Mouse (Mus musculus) heart, adult 8-10 months (tissue): ENCODE results near the gene Ptms. TPM values are rescaled to one million over a fixed set of nuclear protein-coding genes. Genes with fewer than 3 reads are reported as not detected.

Experiments
- total RNA-seq, 4 experiments: library from RNA; stranded (reverse); gene quantifications; 2 replicates each; pipeline ENCODE4 v1.2.4; 2022

Ptms gene
- total RNA-seq, 4 experiments from 2014 or later, result 116 to 160 (median 152) TPM

Other genes starting within 250 kb of the Ptms start
- 10 to 100 TPM; 64.4 to 81.5 (median 73.0) TPM for gene Emg1, start 207.9 kb downstream of the Ptms start, total RNA-seq
- 100 to 1,000 TPM; 251 to 296 (median 279) TPM for gene Phb2, start 207.8 kb downstream of the Ptms start, total RNA-seq
- gene Ptpn6, start 181.4 kb downstream of the Ptms start, total RNA-seq, result 1 to 10 TPM; 2.0 to 5.7 (median 3.1) TPM
- 100 to 1,000 TPM; 286 to 318 (median 310) TPM for gene Grcc10, start 178.7 kb downstream of the Ptms start, total RNA-seq
- gene Gm45234, start 164.1 kb downstream of the Ptms start, total RNA-seq, result under 1 TPM in 1 of 4 experiments, not detected in 3; 0.41 TPM
- 10 to 100 TPM; 40.9 to 48.2 (median 45.2) TPM for gene Atn1, start 163.6 kb downstream of the Ptms start, total RNA-seq
- 1 to 10 TPM; 3.2 to 6.1 (median 4.8) TPM for gene Eno2, start 150.4 kb downstream of the Ptms start, total RNA-seq
- gene Lrrc23, start 140.4 kb downstream of the Ptms start, total RNA-seq, result 1 to 10 TPM in 1 of 4 experiments, under 1 TPM in 2, not detected in 1; 0.37 to 1.2 (median 0.41) TPM
- 1 to 10 TPM; 2.0 to 5.8 (median 3.2) TPM for gene Spsb2, start 111.4 kb downstream of the Ptms start, total RNA-seq
- 1,000 to 10,000 TPM in 1 of 4 experiments, 100 to 1,000 TPM in 3; 893 to 1,022 (median 969) TPM for gene Tpi1, start 105.8 kb downstream of the Ptms start, total RNA-seq
- gene Usp5, start 90.6 kb downstream of the Ptms start, total RNA-seq, result 10 to 100 TPM; 72.5 to 79.7 (median 75.8) TPM
- gene Cdca3, start 90.6 kb downstream of the Ptms start, total RNA-seq, result 1 to 10 TPM in 1 of 4 experiments, under 1 TPM in 3; 0.14 to 1.4 (median 0.40) TPM
- 10 to 100 TPM; 11.6 to 18.4 (median 16.7) TPM for gene Gnb3, start 79.8 kb downstream of the Ptms start, total RNA-seq
- 1 to 10 TPM; 8.0 to 9.7 (median 9.4) TPM for gene P3h3, start 62.4 kb downstream of the Ptms start, total RNA-seq
- 1 to 10 TPM in 1 of 4 experiments, under 1 TPM in 3; 0.31 to 1.6 (median 0.74) TPM for gene Gpr162, start 56.1 kb downstream of the Ptms start, total RNA-seq
- under 1 TPM; 0.19 to 0.54 (median 0.25) TPM for gene Cd4, start 31.9 kb downstream of the Ptms start, total RNA-seq
- gene Lag3, start 8.4 kb downstream of the Ptms start, total RNA-seq, result under 1 TPM in 2 of 4 experiments, not detected in 2; 0.24 to 0.75 TPM
- 100 to 1,000 TPM; 177 to 202 (median 195) TPM for gene Mlf2, start 11.3 kb upstream of the Ptms start, total RNA-seq
- gene Cops7a, start 45.4 kb upstream of the Ptms start, total RNA-seq, result 100 to 1,000 TPM in 2 of 4 experiments, 10 to 100 TPM in 2; 98.1 to 109 (median 103) TPM
- gene Pianp, start 76.6 kb upstream of the Ptms start, total RNA-seq, result 1 to 10 TPM in 1 of 4 experiments, under 1 TPM in 3; 0.31 to 2.7 (median 0.41) TPM
- gene Zfp384, start 89.0 kb upstream of the Ptms start, total RNA-seq, result 10 to 100 TPM; 21.0 to 24.4 (median 23.6) TPM
- gene Ing4, start 119.7 kb upstream of the Ptms start, total RNA-seq, result 10 to 100 TPM; 24.7 to 27.7 (median 25.1) TPM
- 1 to 10 TPM; 1.5 to 2.6 (median 2.2) TPM for gene Acrbp, start 129.6 kb upstream of the Ptms start, total RNA-seq
- 1 to 10 TPM in 1 of 4 experiments, not detected in 3; 1.6 TPM for gene Lpar5, start 147.8 kb upstream of the Ptms start, total RNA-seq
- gene Chd4, start 175.9 kb upstream of the Ptms start, total RNA-seq, result 100 to 1,000 TPM; 100 to 126 (median 113) TPM
- gene Nop2, start 211.8 kb upstream of the Ptms start, total RNA-seq, result 10 to 100 TPM; 16.5 to 21.5 (median 20.3) TPM
- gene Iffo1, start 225.1 kb upstream of the Ptms start, total RNA-seq, result 10 to 100 TPM in 2 of 4 experiments, 1 to 10 TPM in 2; 5.2 to 11.9 (median 9.4) TPM
- gene Gapdh, start 246.4 kb upstream of the Ptms start, total RNA-seq, result 1,000 to 10,000 TPM; 4,410 to 5,784 (median 5,238) TPM